ENCODE assay signal across 9 mouse cellular contexts in the genomic region with DNA sequence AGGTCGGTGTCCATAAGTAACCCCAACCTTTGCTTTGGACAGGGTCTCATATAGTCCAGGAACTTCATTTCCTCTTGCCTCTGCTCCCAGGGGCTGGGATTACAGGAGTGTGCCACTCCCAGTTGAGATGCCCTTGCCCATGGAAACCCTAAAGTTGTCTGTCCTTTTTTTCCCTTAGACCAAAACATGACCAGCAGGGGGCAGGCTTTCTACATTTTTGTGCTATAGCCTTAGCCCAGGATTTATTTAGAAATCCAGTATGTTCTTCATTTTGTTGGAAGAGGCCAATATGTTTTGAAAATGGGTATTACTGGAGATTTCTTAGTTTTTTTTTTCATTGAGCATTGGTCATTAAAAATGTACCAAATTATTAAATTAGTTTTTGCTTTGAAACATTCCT. TPM values are rescaled to one million over a fixed set of nuclear protein-coding genes. Genes with fewer than 3 reads are reported as not detected.
A peak's percentile ranks its signal among the peaks of the same experiment; 100 is the strongest.
DNase-seq lines count a peak whose midpoint lies in the region; TF ChIP-seq lines count a peak whose summit lies in the region.
"Had no signal": no experiment of that assay in that cellular context is flagged by ENCODE, and none has a peak within 500 bp of the region (broad histone marks: within the 10 kb centered on the region; RNA-seq: fewer than 3 reads in every experiment).

No protein-coding gene starts in this region.

- no peaks in the 10 kb centered on the region for H3K27me3 ChIP-seq in heart, adult 2 months (ENCODE audit: control insufficient read depth, insufficient read depth, low read length)
- no peaks in the 10 kb centered on the region for H3K27me3 ChIP-seq in CH12.LX (replicated peaks)
- H3K27me3 ChIP-seq: embryonic facial prominence, embryonic 13.5 days had no signal

- peak; percentile 71 for TF ChIP-seq RAD21 in CH12.LX (IDR thresholded peaks at IDR 0.05; ENCODE audit: low read depth, low read length)

- H3K79me2 ChIP-seq in heart, adult 2 months (replicated peaks; ENCODE audit: control insufficient read depth, insufficient read depth, low read length): no peaks in the 10 kb centered on the region
- H3K79me2 ChIP-seq in CH12.LX (replicated peaks; ENCODE audit: control insufficient read depth, extremely low read depth, insufficient read depth, poor library complexity, severe bottlenecking): no peaks in the 10 kb centered on the region

- no peak for TF ChIP-seq EP300 in heart, adult 2 months (IDR thresholded peaks at IDR 0.05; ENCODE audit: insufficient read depth, low read depth, low read length)
- no peak for TF ChIP-seq EP300 in CH12.LX (IDR thresholded peaks at IDR 0.05; ENCODE audit: low read length)

- dilution Hi-C loops in CH12.LX (cut with MboI; ENCODE audit: extremely low pct_ligation_motif_present, extremely low pct_unique_long_range_greater_than_20kb, low sequenced_read_pairs): no loop called here

- no peak overlapping the region for H3K4me2 ChIP-seq in CH12.LX (ENCODE audit: insufficient read depth, low read depth, poor library complexity, severe bottlenecking)
- H3K4me2 ChIP-seq: embryonic facial prominence, embryonic 13.5 days had no signal

- H3K9ac ChIP-seq in heart, adult 2 months (ENCODE audit: low read depth, low read length): no peak overlapping the region
- no peak overlapping the region for H3K9ac ChIP-seq in CH12.LX (ENCODE audit: insufficient read depth, low read depth)
- H3K9ac ChIP-seq: embryonic facial prominence, embryonic 13.5 days had no signal

- no peak overlapping the region for H3K4me3 ChIP-seq in heart, adult 2 months
- no peak overlapping the region for H3K4me3 ChIP-seq in CH12.LX (replicated peaks in 1 of 3; ENCODE audit: low read depth in 2 of 3, low read length in 2 of 3, poor library complexity in 1 of 3)
- no peak overlapping the region for H3K4me3 ChIP-seq in bone marrow macrophage, adult 2 months (ENCODE audit: insufficient read depth, low read length)
- H3K4me3 ChIP-seq: embryonic facial prominence, embryonic 13.5 days had no signal

- H3K27ac ChIP-seq in heart, adult 2 months: no peak overlapping the region
- H3K27ac ChIP-seq in CH12.LX (ENCODE audit: insufficient read depth, low read depth): no peak overlapping the region
- H3K27ac ChIP-seq in bone marrow macrophage, adult 2 months (ENCODE audit: insufficient read depth, low read depth, low read length): no peak overlapping the region
- H3K27ac ChIP-seq: embryonic facial prominence, embryonic 13.5 days had no signal

- H3K9me3 ChIP-seq in CH12.LX (replicated peaks; ENCODE audit: low read length): peaks cover 4% of the 10 kb centered on the region

- no peak for TF ChIP-seq POLR2A in heart, adult 2 months (IDR thresholded peaks at IDR 0.05; ENCODE audit: insufficient read depth, low read depth, low read length)
- TF ChIP-seq POLR2A in CH12.LX (IDR thresholded peaks at IDR 0.05; ENCODE audit: low read depth, low read length): no peak
- TF ChIP-seq POLR2A in bone marrow macrophage, adult 2 months (IDR thresholded peaks at IDR 0.05; ENCODE audit: borderline replicate concordance, low read depth, low read length): no peak

- peak; percentile 71 for TF ChIP-seq CTCF in heart, adult 2 months (IDR thresholded peaks at IDR 0.05)
- TF ChIP-seq CTCF in CH12.LX (conservative IDR thresholded peaks at IDR 0.05 in 1 of 2, IDR thresholded peaks at IDR 0.05 in 1 of 2; ENCODE audit: low read depth in 2 of 2, low read length in 2 of 2): peak; percentile 26 to 74; a peak in 2 of 4 replicates
- TF ChIP-seq CTCF in bone marrow macrophage, adult 2 months (IDR thresholded peaks at IDR 0.05; ENCODE audit: low read depth, low read length): peak; percentile 38; the same call in 1 of the 2 replicates

- intact Hi-C loops in heart, adult 2 months (cut with DNase I): loop anchor here (5.0 kb wide), 1 partner anchor 383 kb away; the partner anchor contains the start of gene Fndc1
- intact Hi-C loops in heart, postnatal 25 days (cut with DNase I): loop anchor here (2.0 kb wide), 1 partner anchor 379 kb away; no protein-coding TSS in a partner anchor
- intact Hi-C loops in left cerebral cortex, postnatal 14 days (cut with DNase I): loop anchor here (5.0 kb wide), 1 partner anchor 383 kb away; the partner anchor contains the start of gene Fndc1

- no peaks in the 10 kb centered on the region for H3K4me1 ChIP-seq in heart, adult 2 months (ENCODE audit: control insufficient read depth, insufficient read depth, low read length)
- H3K4me1 ChIP-seq in CH12.LX (ENCODE audit: control insufficient read depth in 1 of 2, insufficient read depth in 2 of 2): peaks cover 0 to 6% of the 10 kb centered on the region in 2 experiments; a peak in 2 of 4 replicates
- H3K4me1 ChIP-seq in bone marrow macrophage, adult 2 months (ENCODE audit: control insufficient read depth, insufficient read depth, low read length): no peaks in the 10 kb centered on the region
- H3K4me1 ChIP-seq: embryonic facial prominence, embryonic 13.5 days had no signal

- in situ Hi-C loops in CH12.LX (cut with MboI; ENCODE audit: low pct_ligation_motif_present, low pct_unique_long_range_greater_than_20kb, low sequenced_read_pairs): no loop called here

- peak; percentile 17 to 56 for DNase-seq in heart, adult 2 months
- DNase-seq in heart, postnatal 25 days (ENCODE audit: low spot score): no peak
- DNase-seq in CH12.LX (ENCODE audit: extremely low read depth): peak; percentile 68
- DNase-seq in gastrocnemius, postnatal 10 days: peak; percentile 81
- peak; percentile 46 to 81 for DNase-seq in left cerebral cortex, postnatal 14 days (ENCODE audit: low spot score in 2 of 2)
- DNase-seq in retina, postnatal 1 day: peak; percentile 77
- no peak for DNase-seq in spleen, adult 12 weeks (ENCODE audit: low spot score)

- whole genome bisulfite sequencing in heart, adult 2 months: 57% methylated on average over 1 of the region's 1 CpGs

- H3K36me3 ChIP-seq in heart, adult 2 months (ENCODE audit: control insufficient read depth, insufficient read depth, low read length): no peaks in the 10 kb centered on the region
- H3K36me3 ChIP-seq in CH12.LX (replicated peaks in 1 of 2; ENCODE audit: control insufficient read depth in 1 of 2, insufficient read depth in 1 of 2, low read length in 1 of 2): no peaks in the 10 kb centered on the region
- H3K36me3 ChIP-seq: embryonic facial prominence, embryonic 13.5 days had no signal

TF ChIP-seq in CH12.LX, 34 proteins besides CTCF, POLR2A, EP300 and RAD21:
- peak; percentile 19; the same call in 1 of the 2 replicates for TF ChIP-seq ZC3H11A (IDR thresholded peaks at IDR 0.05; ENCODE audit: low read depth, low read length)
- TF ChIP-seq USF2 (conservative IDR thresholded peaks at IDR 0.05; ENCODE audit: low read depth, low read length): no peak
- no peak for TF ChIP-seq JUND (conservative IDR thresholded peaks at IDR 0.05; ENCODE audit: low read depth, low read length)
- no peak for TF ChIP-seq RCOR1 (conservative IDR thresholded peaks at IDR 0.05; ENCODE audit: low read depth, low read length)
- no peak for TF ChIP-seq USF1 (IDR thresholded peaks at IDR 0.05; ENCODE audit: low read depth, low read length)
- no peak for TF ChIP-seq JUN (IDR thresholded peaks at IDR 0.05; ENCODE audit: insufficient read depth, low read depth, low read length)
- no peak for TF ChIP-seq MYC (IDR thresholded peaks at IDR 0.05; ENCODE audit: low read depth, low read length)
- no peak for TF ChIP-seq IRF4 (IDR thresholded peaks at IDR 0.05; ENCODE audit: low read depth, low read length)
- TF ChIP-seq ZNF384 (IDR thresholded peaks at IDR 0.05; ENCODE audit: low read depth, low read length): peak; percentile 52
- TF ChIP-seq E2F4 (IDR thresholded peaks at IDR 0.05; ENCODE audit: insufficient replicate concordance, low read depth, low read length): no peak
- TF ChIP-seq MAX (IDR thresholded peaks at IDR 0.05; ENCODE audit: low read length): no peak
- TF ChIP-seq BHLHE40 (IDR thresholded peaks at IDR 0.05; ENCODE audit: low read depth, low read length): no peak
- no peak for TF ChIP-seq POLR2AphosphoS2 (IDR thresholded peaks at IDR 0.05; ENCODE audit: low read depth, low read length)
- TF ChIP-seq UBTF (IDR thresholded peaks at IDR 0.05; ENCODE audit: low read depth, low read length): no peak
- TF ChIP-seq SMC3 (IDR thresholded peaks at IDR 0.05; ENCODE audit: low read depth, low read length): peak; percentile 72

RNA-seq across cellular contexts. Expression of gene Unc93a2, which starts 58.6 kb away (rescaled TPM):
- total RNA-seq in heart, adult 2 months (2021): under 1 TPM in 1 of 2 experiments, not detected in 1; 0.10 TPM
- polyA plus RNA-seq in heart, adult 2 months (2012; rRNA removed): 0.08 TPM in 1 of 2 replicates, not detected in the other
- not detected for total RNA-seq in heart, postnatal 25 days (2021)
- total RNA-seq in CH12.LX (2012; rRNA removed): 0.08 and 0.13 TPM in 2 replicates
- 0.27 TPM in 1 of 2 replicates, not detected in the other for total RNA-seq in CH12.LX (2014; rRNA removed)
- 0.50 TPM in 1 of 2 replicates, not detected in the other for polyA plus RNA-seq in CH12.LX (2012; ENCODE audit: insufficient read length, low read depth)
- polyA plus RNA-seq in bone marrow macrophage, adult 2 months (2012; ENCODE audit: insufficient read depth, insufficient read length, missing spikeins): not detected in 2 replicates
- total RNA-seq in gastrocnemius, postnatal 10 days (2021): not detected
- not detected for total RNA-seq in left cerebral cortex, postnatal 14 days (2021)
- polyA plus RNA-seq: embryonic facial prominence, embryonic 13.5 days had no signal

Comparison
In these comparisons a context has a peak if more than half of its experiments do, and no peak if none do; other contexts are left out.
1. DNase-seq: peak in heart, adult 2 months (2 of 2), CH12.LX (single experiment), gastrocnemius, postnatal 10 days (single experiment), left cerebral cortex, postnatal 14 days (2 of 2) and retina, postnatal 1 day (single experiment); none in heart, postnatal 25 days (single experiment) and spleen, adult 12 weeks (single experiment).
2. Peak in every context shown above with its lines, with median percentiles within 50 percentile points of each other: CTCF ChIP-seq.